Mouse (Mus musculus) urinary bladder, adult 18-20 months (tissue): ENCODE results near the gene Col18a1.
A peak's percentile ranks its signal among the peaks of the same experiment; 100 is the strongest.
"Not testable (repeated sequence)": the region's sequence is repeated elsewhere in the genome, so short reads cannot be mapped to it uniquely, and the experiment has no call there.

Experiments used
- DNase-seq, 2 experiments: peaks; one replicate each; pipeline ENCODE4 v3.0.0; 2022; ENCODE audit warnings: low spot score in 2 of 2, mixed read lengths in 2 of 2

Col18a1 gene

DNA sequence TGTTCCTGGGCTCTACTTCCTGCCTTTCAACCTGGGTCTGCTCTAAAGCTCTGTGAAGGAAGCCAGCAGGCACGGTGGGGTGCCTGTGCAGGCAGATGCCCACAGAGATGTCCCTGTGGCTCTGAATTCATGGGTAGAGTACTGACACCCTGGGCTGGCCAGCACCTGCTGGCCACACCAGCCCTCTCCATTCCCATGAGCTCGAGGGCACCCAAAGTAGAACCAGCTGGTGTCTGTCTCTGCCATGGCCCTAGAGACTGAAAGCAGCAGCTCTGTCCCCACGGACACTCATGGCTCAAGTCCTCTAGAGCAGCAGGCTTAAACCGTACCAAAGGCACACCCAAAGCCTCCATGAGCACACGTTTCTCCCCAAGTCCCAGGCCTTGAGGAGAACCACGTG is 30.1 kb downstream of the Col18a1 start:
- DNase-seq, result no peak

DNA sequence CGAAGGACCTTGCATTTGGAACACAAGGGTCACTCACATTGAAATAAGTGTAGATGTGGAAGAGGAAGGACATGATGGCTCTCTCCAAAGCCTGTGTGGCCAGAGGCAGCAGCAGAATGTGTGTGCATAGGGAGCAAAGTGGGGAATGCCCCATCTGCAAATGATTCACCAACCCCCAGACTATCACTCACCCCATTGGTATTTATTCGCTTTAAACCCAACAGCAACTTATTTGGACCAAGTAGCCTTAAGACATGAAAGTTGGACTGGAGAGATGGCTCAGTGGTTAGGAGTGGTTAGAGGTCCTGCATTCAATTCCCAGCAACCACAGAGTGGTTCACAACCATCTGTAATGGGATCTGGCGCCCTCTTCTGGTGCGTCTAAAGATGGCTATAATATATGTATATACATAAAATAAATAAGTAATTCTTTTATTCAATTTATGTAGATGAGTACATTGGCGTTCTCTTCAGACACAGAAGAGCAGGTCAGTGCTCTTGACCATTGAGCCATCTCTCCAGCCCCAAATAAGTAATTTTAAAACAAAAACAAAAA is 31.0 kb downstream of the Col18a1 start:
- DNase-seq, result no peak

- not testable (repeated sequence) for DNase-seq
Observed at GRCm38 (mm10) chr10:77134807-77135152, 31.6 kb downstream of the Col18a1 start.

DNA sequence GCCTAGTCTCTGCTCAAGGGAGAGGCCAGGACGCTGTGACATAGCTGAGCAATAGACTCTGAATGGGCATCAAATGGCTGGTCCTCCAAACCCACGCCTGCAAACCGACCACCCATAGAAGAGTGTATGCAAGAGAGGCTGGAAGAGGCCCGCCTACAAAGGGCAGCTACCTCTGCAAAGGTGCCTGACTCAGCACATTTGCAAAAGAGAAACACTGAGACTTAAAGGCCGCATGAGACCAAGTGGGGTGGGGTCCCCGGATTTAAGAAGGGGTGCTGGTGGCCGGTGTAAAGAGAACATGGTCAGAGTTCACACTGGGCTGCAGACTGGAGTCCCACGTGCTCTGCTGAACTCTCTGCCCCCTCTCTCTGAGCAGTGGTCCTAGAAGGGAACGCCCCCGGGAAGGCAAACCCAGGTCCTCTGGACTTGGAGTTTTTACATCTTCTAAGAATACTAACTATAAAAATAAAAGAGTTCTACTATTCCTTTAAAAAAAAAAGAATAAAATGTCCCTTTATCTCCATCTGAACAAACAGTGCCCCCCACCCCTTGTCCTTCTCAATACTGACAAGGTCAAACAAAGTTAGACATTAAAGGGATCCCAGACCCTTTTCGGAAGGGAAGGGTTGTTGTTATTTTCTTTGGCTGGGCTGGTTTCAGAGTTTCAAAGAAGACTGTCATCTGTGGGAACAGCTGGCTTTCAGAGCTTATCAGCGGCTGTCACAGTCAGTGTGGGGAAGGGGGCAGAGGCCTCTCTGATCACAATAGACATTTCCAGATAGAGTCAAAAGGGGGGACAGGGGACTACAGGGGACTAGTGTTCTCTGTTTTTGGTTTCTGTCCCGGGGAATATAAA is 32.2 kb downstream of the Col18a1 start:
- DNase-seq, result no peak

DNA sequence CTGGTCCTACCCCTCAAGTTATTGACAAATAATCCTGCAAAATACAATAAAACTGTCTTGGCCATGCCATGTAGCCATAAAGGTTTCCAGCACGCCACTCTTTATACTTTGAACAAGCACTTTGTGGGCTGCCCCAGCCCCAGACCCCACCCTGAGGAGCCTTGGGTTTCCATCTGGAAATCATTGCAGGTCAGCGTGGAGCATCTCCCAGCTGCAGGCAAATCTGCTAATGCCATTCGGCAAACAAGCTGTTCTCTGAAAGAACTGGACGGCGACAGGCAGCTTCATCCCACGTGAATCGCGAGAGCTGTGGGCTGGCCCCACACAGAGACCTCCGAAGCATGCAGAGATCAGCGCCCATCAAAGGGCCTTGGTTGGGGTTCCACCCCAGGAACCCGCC is 34.2 kb downstream of the Col18a1 start:
- no peak for DNase-seq

GRCm38 (mm10) chr10:77131536-77131935 is 34.8 kb downstream of the Col18a1 start:
- DNase-seq, result no peak

DNA sequence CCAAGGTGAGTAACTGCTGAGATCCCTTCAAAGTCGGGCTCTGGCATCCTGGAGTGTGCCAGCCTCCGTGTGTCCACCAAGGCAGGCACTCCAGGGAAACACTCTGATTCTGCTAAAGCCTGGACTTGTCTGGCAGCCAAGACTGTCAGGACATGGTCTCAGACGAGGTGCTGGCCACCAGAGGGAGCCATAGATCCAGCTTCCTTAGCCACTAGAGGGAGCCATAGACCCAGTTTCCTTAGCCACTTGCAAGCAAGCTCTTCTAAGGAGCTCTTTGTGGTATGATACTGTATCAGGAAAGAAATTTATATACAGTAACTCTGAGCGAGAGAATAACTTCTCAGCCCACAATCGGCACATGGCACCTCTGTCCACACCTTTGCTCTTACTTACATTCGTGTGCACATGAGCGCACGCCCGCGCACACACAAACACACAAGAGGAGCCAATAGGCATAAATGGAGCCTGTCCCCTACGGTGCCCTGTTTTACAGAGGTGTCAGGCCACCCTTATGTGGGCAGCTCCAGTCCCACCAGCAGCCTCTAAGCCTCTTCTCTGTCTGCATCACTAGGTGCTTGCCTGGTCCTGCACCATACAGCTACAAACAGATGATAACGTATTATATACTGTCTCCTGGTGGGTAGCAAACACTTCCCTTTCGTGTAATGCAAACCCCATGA is 35.6 kb downstream of the Col18a1 start:
- DNase-seq, result peak; percentile 87 to 92

DNA sequence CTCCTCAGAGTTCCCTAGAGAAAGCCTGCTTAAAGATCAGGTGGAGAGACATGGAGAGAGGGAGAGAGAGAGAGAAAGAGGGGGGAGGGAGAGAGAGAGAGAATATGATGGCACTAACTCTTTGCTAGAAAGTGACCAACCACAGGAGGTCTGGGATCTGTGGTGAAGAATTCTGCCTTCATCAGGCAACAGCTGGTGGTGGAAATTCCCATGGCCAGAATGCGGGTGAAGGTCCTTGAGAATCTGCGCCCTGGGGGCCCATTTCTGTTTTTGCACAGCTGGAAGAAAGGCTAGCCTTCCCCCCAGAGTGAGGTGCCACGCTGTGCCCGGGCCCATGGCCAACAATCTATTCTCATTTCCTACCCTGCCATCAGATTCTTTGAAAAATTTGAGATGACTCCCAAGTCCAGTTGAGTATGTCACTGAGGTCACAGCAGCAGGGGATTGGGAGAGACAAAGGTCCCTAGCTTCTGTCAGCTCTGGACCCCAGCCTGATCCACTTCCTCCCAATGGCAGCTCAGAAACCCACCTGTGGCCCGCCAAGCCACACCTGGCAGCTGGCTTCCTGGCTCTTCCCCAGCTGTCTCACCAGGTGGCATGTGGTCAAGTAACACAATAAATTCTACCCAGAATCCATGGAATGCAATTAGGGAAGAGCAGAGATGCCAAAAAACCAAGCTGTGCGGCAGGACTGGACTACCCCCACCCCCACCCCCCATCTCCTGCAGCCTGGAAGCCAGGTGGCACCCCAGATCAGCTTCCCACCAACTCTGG is 36.5 kb downstream of the Col18a1 start:
- DNase-seq, result no peak

- no peak for DNase-seq
Observed at GRCm38 (mm10) chr10:77127926-77128325, 38.4 kb downstream of the Col18a1 start.

DNA sequence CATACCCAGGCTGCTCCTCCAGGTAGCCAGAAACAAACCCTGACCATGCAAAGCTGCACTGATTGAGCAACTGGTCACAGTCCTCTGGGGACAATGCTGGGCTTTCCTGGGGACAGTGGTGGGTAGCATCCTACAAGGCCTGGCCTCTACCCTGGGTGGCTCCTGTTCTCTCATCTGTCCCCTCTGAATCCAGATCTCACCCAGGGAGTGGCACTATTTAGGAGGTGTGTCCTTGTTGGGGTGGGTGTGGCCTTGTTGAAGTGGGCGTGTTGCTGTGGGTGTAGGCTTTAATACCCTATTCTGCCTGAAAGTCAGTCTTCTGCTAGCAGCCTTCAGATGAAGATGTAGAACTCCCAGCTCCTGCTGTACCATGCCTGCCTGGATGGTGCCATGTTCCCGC is 39.8 kb downstream of the Col18a1 start:
- no peak for DNase-seq

- DNase-seq, result no peak
Observed at GRCm38 (mm10) chr10:77125078-77125731, 41.1 kb downstream of the Col18a1 start.

DNA sequence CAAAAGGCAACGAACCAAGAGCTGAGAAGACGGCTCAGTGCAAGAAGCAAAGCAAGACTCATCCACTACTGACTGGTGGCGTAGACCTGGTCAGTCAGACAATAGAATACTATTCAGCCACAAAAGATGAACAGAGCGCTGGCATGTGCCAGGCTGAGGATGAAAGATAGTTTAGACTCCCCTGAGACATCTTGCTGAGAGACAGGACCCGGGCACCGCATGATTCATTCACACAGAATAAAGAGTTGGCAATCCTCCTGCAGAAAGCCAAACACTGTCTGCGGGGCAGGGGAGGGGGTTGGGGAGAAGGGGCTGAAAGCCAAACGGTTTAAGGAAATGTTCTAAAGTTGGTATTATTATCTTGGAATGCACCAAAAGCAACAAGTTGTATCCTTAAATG is 42.4 kb downstream of the Col18a1 start:
- DNase-seq, result no peak

DNA sequence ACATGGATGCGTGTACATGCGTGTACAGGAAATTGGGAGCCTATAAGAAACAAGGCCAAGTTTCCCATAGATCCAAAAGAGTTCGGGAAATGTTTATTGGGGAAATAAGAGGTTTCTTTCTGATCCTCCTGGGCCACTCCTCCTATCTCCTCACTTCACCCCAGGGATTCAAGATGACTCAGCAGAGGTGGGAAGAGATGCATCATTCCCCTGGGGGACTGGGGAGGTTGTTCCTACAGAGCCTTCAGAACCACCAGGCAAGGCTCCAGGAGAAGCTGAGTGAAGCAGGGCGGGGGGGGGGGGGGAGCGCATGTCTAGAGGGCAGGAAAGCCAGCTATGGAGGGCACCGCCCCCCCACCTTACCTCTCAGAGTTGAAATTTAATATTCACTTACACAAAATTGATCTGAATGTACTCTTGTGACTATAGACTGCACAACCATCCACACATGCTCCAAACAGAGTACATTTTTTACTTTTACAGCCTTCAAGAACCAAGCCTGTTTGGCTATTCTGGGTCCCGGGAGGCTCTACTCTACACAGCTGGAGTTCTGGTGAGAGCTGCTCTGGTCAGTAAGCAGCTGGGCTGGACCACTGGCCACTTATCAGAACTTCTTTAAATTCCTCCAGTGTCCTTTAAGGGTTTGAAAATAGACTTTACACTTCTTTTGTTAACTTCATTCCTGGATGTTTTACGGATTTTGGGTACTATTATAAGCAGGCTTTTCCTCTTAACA is 44.9 kb downstream of the Col18a1 start:
- DNase-seq, result no peak

- DNase-seq, result no peak
Observed at GRCm38 (mm10) chr10:77120501-77120900, 45.8 kb downstream of the Col18a1 start.

- no peak for DNase-seq
Observed at GRCm38 (mm10) chr10:77119437-77119836, 46.9 kb downstream of the Col18a1 start.

DNA sequence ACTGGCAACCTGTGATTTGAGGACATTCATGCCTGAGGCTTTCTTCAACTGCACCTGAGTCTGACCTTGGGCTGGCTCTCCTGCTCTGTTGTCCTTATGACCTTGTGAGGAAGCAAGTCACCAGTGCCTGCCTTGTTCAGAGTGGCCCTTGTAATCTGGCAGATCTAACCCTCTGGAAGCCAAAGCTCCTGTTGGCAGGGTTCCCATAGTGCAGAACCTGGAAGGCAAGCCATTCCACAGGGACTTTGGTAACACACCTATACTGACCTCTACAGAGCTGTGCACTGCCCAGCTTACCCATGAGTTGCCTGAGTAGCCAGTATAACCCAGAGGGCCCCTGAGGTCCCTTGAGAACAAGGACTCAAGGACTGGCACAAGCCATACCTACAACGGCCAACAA is 48.0 kb downstream of the Col18a1 start:
- no peak for DNase-seq

DNA sequence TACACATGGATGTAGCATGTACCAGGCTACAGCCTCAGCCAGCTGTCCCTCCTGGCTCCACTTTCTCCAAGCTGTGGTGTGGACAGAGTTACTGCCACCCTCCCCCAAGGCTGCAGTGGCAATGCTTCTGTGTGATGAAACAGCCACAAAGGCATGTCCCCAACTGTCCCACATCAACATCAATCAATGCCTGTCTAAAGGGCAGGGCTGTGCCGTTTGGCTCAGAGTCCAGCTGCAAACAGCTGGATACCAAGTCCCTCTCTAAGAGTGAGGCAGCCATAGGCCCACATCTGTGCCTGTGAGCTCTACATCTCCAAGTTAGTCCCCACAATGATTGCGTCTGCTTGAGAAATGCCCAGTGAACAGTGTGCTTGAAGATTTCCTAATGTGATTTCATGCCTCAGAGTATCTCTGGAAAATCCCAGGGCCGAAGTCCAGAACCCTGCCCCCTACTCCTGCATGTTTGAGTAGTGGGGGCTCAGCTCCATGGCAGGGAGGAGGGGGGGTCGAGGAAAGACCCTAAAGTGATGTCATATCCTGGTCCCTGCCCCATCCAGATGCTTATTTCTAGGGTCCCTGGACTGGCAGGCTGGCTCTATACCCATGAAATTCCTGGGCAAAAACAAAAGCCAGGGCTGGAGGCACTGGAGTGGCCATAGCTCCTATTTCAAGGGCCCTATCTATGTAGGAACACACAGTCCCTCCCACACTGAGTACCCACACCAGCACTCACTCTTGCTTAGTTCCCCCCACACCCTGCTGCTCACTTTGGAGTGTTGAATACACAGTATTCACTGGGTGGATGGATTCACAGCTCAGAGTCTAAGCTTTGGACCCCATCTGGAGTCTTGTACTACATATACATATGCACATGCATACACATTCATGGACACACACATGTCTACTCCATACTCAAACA is 49.6 kb downstream of the Col18a1 start:
- no peak for DNase-seq

GRCm38 (mm10) chr10:77113489-77114240 is 52.7 kb downstream of the Col18a1 start:
- peak in 1 of 2 experiments; percentile 72 for DNase-seq
